Mouse (Mus musculus) ES-E14 (cell line): ENCODE measurements at regions not wholly inside any gene's neighbourhood (a gene's known extent, or its start where the extent isn't known, plus 50 kb on each side); places are given as distances from the start of the nearest gene placed in this dataset.

Source experiments
- DNase-seq: peaks from one replicate; pipeline ENCODE4 v3.0.0-alpha.2; 2013; ENCODE audit warnings: low read depth, low spot score
- H3K27ac ChIP-seq: 2 replicates; pipeline ENCODE4 v1.5.1; 2012; ENCODE audit warnings: low read depth, mild to moderate bottlenecking, low read length, moderate library complexity, mixed read lengths; ENCODE audit not compliant: poor library complexity, insufficient read depth, severe bottlenecking
- H3K36me3 ChIP-seq: 2 replicates; pipeline ENCODE4 v1.6.1; 2012; ENCODE audit warnings: mild to moderate bottlenecking, low read length, moderate library complexity, mixed read lengths; ENCODE audit not compliant: control insufficient read depth, poor library complexity, insufficient read depth, severe bottlenecking
- H3K4me1 ChIP-seq, 2 experiments: fragments of 150-350 bp in 1 of 2; sonication (generic) in 1 of 2; 2 replicates each; pipeline ENCODE4 v1.6.1; 2012; ENCODE audit warnings: low read length in 2 of 2, mild to moderate bottlenecking in 1 of 2, mixed read lengths in 1 of 2; ENCODE audit not compliant: control insufficient read depth in 2 of 2, insufficient read depth in 2 of 2, poor library complexity in 1 of 2
- H3K4me3 ChIP-seq, 2 experiments: fragments of 150-350 bp in 1 of 2; sonication (generic) in 1 of 2; 2 replicates each; pipeline ENCODE4 v1.5.1; 2012; ENCODE audit warnings: low read length in 2 of 2, low read depth in 1 of 2, mild to moderate bottlenecking in 1 of 2, mixed read lengths in 1 of 2; ENCODE audit not compliant: insufficient read depth in 1 of 2, poor library complexity in 1 of 2, severe bottlenecking in 1 of 2
- H3K9ac ChIP-seq: 2 replicates; pipeline ENCODE4 v1.6.1; 2012; ENCODE audit warnings: low read depth, mild to moderate bottlenecking, low read length, mixed read lengths; ENCODE audit not compliant: poor library complexity, insufficient read depth, severe bottlenecking
- H3K9me3 ChIP-seq: fragments of 150-350 bp; sonication (generic); 2 replicates; pipeline ENCODE4 v1.6.1; 2012; ENCODE audit warnings: low read depth, mild to moderate bottlenecking, low read length; ENCODE audit not compliant: control insufficient read depth, insufficient read depth
- CHD2 ChIP-seq: IDR thresholded peaks from 2 replicates; pipeline ENCODE4 v1.6.1; 2014; ENCODE audit warnings: mild to moderate bottlenecking, low read depth, low read length, inconsistent platforms
- HCFC1 ChIP-seq: IDR thresholded peaks from 2 replicates; pipeline ENCODE4 v1.6.1; 2012; ENCODE audit warnings: low read length, inconsistent platforms, borderline replicate concordance; ENCODE audit not compliant: insufficient read depth
- MAFK ChIP-seq: IDR thresholded peaks from 2 replicates; pipeline ENCODE4 v1.6.1; 2014; ENCODE audit warnings: mild to moderate bottlenecking, low read depth, low read length, inconsistent platforms; ENCODE audit not compliant: insufficient read depth
- ZC3H11A ChIP-seq: IDR thresholded peaks from 2 replicates; pipeline ENCODE4 v1.6.1; 2012; ENCODE audit warnings: low read depth, mild to moderate bottlenecking, inconsistent platforms, low read length, borderline replicate concordance
- ZNF384 ChIP-seq: IDR thresholded peaks from 2 replicates; pipeline ENCODE4 v1.6.1; 2012; ENCODE audit warnings: low read depth, low read length, inconsistent platforms
- in situ Hi-C, 2 experiments: fragments of 600-800 bp; cut with MboI; formaldehyde crosslinking; loops; one replicate each; pipeline ENCODE4 v1.15.1; 2025; ENCODE audit warnings: low sequenced_read_pairs in 2 of 2, inconsistent platforms in 1 of 2; ENCODE audit not compliant: unreplicated experiment in 2 of 2

- H3K27ac ChIP-seq, result no peak overlapping the region
- DNase-seq, result no peak
- H3K4me1 ChIP-seq, result peaks cover 3 to 11% of the 10 kb centered on the region in 2 experiments; a peak in 3 of 4 replicates
- no peak overlapping the region for H3K9ac ChIP-seq
- no peak for TF ChIP-seq HCFC1
- TF ChIP-seq ZC3H11A, result no peak
- TF ChIP-seq ZNF384, result no peak
- TF ChIP-seq MAFK, result no peak
- TF ChIP-seq CHD2, result no peak
- in situ Hi-C loops, result no loop called here
- H3K36me3 ChIP-seq, result no peaks in the 10 kb centered on the region
- no peaks in the 10 kb centered on the region for H3K9me3 ChIP-seq
- H3K4me3 ChIP-seq, result no peak overlapping the region
Measured at GRCm38 (mm10) chr7:37837372-37837771, 63.9 kb upstream of the Zfp536 start.

DNA sequence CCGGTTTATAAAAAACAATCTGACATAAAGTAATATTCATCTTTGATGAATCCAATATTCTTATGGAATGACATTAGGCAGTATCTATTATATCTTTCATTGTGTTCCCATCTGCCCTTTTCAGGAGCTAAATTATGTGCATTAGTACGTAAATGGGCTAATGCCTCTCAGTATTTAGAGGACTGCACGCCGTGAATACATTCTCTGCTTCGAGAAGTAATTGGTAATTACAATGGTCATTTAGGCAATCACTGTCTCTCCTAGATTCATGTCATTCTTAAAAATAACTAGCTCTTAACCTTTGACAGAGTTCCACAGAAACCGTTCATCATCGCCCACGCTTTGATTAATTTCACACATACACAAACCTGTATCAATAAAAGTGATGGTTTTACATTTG is 60.0 kb upstream of the Zfp536 start:
- H3K27ac ChIP-seq, result no peak overlapping the region
- no peak for DNase-seq
- TF ChIP-seq ZNF384 (no peak), ZC3H11A (no peak)
- no peaks in the 10 kb centered on the region for H3K9me3 ChIP-seq
- H3K4me3 ChIP-seq, result no peak overlapping the region
- in situ Hi-C loops, result no loop called here
- H3K4me1 ChIP-seq, result peaks cover 0 to 4% of the 10 kb centered on the region in 2 experiments; a peak in 1 of 4 replicates
- no peaks in the 10 kb centered on the region for H3K36me3 ChIP-seq
- no peak overlapping the region for H3K9ac ChIP-seq

DNA sequence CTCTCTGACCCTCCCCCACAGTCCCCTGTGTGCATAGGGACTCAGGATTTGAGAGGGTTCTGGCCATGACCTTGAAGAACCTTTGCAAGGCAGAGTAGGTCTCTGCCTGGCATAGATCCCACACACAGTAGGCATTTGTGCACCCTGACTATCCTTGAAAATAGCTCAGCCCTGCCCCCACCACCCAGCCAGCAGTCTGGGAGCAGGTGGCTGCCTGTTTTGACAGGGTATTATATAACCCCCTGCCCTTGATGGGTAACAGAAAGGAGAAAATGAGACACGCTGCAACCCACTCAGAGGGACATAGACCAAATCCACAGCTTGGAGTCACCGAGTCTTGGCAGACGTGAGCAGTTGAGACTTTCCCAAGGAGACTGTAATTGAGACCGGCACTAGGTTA is 58.9 kb upstream of the Zfp536 start:
- Histone ChIP-seq H3K27ac (no peak overlapping the region), H3K4me3 (no peak overlapping the region), H3K4me1 (peaks cover 0 to 4% of the 10 kb centered on the region in 2 experiments; a peak in 1 of 4 replicates), H3K9me3 (no peaks in the 10 kb centered on the region), H3K36me3 (no peaks in the 10 kb centered on the region), H3K9ac (no peak overlapping the region)
- DNase-seq, result no peak
- no peak for TF ChIP-seq MAFK
- no peak for TF ChIP-seq ZNF384
- TF ChIP-seq HCFC1, result no peak
- in situ Hi-C loops, result no loop called here

DNA sequence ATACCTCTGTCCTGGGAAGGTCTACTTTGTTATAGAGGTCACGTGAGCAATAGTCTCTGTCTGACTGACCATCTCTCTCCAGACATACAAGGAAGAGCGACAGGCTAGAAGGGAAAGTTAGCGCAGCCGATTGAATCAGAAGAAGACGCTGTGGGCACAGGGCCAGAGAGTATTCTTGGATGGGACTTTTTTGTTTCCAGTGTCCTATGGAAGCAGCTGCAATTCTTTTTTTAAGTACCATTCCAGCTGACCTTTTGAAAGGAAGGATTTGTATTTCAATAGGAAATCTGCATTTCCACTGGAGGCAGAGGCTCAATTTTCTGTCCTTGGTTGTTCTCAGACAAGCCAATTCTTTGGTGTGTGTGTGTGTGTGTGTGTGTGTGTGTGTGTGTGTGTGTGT is 52.3 kb upstream of the Zfp536 start:
- Histone ChIP-seq H3K9me3 (no peaks in the 10 kb centered on the region), H3K9ac (no peak overlapping the region), H3K27ac (no peak overlapping the region), H3K4me3 (no peak overlapping the region), H3K36me3 (no peaks in the 10 kb centered on the region), H3K4me1 (peaks cover 0 to 8% of the 10 kb centered on the region in 2 experiments; a peak in 1 of 4 replicates)
- in situ Hi-C loops, result no loop called here
- TF ChIP-seq CHD2 (no peak), MAFK (no peak), ZC3H11A (no peak), HCFC1 (no peak), ZNF384 (no peak)
- peak; percentile 30 for DNase-seq
